Mouse (Mus musculus) midbrain, embryonic 15.5 days (tissue): ENCODE results near the gene Eppin. TPM values are rescaled to one million over a fixed set of nuclear protein-coding genes. Genes with fewer than 3 reads are reported as not detected.
"Not testable (repeated sequence)": the region's sequence is repeated elsewhere in the genome, so short reads cannot be mapped to it uniquely, and the experiment has no call there.

Source experiments
- ATAC-seq: fragments of 200-750 bp; cut with Nextera tagmentation; replicated peaks from 2 replicates; pipeline ENCODE4 v1.8.0; 2017; ENCODE audit warnings: moderate TSS enrichment
- H3K27ac ChIP-seq: fragments of 300-500 bp; sonication (generic); 2 replicates; pipeline ENCODE4 v1.5.1; 2015; ENCODE audit warnings: mild to moderate bottlenecking, inconsistent platforms
- H3K27me3 ChIP-seq: fragments of 300-500 bp; sonication (generic); replicated peaks from 2 replicates; pipeline ENCODE4 v1.6.1; 2015; ENCODE audit warnings: inconsistent platforms
- H3K36me3 ChIP-seq: fragments of 300-500 bp; sonication (generic); replicated peaks from 2 replicates; pipeline ENCODE4 v1.6.1; 2015; ENCODE audit warnings: inconsistent platforms
- H3K4me1 ChIP-seq: fragments of 300-500 bp; sonication (generic); 2 replicates; pipeline ENCODE4 v1.6.1; 2015; ENCODE audit warnings: inconsistent platforms
- H3K4me2 ChIP-seq: fragments of 300-500 bp; sonication (generic); 2 replicates; pipeline ENCODE4 v1.6.1; 2015; ENCODE audit warnings: inconsistent platforms, mild to moderate bottlenecking, moderate library complexity
- H3K4me3 ChIP-seq: fragments of 300-500 bp; sonication (generic); 2 replicates; pipeline ENCODE4 v1.5.1; 2015; ENCODE audit warnings: mild to moderate bottlenecking, inconsistent platforms
- H3K9ac ChIP-seq: fragments of 300-500 bp; sonication (generic); 2 replicates; pipeline ENCODE4 v1.6.1; 2015; ENCODE audit warnings: mild to moderate bottlenecking, inconsistent platforms
- H3K9me3 ChIP-seq: fragments of 300-500 bp; sonication (generic); 2 replicates; pipeline ENCODE4 v1.6.1; 2016; ENCODE audit warnings: inconsistent platforms
- WGBS: fragments of 180-500 bp; shearing (Covaris S2); methylation state at CpG from one replicate; pipeline ENCODE4 v1.1.7; 2015; ENCODE audit warnings: mixed read lengths; 5-methylcytosine and 5-hydroxymethylcytosine counted together
- polyA plus RNA-seq: library from polyadenylated mRNA; unstranded; fragments of >200 nt; fragmentation: Nextera tagmentation; extraction: Ambion mirVana; gene quantifications from 2 replicates; pipeline ENCODE4 v1.2.1, GENCODE M21; 2015

Gene Eppin
- polyA plus RNA-seq, result not detected in 2 replicates

DNA sequence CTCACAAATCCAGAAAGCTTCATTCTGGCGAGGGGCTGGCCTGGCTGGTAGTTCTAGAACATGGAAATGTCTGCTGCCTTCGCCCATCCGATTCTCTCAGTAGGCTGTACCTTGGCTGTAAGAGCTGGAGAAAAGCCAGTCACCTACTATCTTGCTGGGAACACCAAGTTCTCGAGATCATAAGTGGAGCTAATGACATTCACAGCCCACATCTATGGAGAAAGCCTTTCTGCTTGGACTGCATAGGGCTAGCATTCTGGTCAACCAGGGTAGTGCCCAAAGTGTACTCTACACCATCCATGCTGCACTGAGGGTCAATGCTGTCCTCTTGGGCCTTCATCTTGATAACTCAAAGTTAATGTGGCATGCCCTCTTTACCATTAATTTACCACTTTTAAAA is at the start of gene Eppin:
TSS of gene Eppin (minus strand) at position 101 of the 400 bp plus-strand sequence.
- no peak within 1 kb of the TSS for H3K27ac ChIP-seq
- no peak for ATAC-seq
- 78% methylated on average over 4 of the region's 4 CpGs for WGBS

DNA sequence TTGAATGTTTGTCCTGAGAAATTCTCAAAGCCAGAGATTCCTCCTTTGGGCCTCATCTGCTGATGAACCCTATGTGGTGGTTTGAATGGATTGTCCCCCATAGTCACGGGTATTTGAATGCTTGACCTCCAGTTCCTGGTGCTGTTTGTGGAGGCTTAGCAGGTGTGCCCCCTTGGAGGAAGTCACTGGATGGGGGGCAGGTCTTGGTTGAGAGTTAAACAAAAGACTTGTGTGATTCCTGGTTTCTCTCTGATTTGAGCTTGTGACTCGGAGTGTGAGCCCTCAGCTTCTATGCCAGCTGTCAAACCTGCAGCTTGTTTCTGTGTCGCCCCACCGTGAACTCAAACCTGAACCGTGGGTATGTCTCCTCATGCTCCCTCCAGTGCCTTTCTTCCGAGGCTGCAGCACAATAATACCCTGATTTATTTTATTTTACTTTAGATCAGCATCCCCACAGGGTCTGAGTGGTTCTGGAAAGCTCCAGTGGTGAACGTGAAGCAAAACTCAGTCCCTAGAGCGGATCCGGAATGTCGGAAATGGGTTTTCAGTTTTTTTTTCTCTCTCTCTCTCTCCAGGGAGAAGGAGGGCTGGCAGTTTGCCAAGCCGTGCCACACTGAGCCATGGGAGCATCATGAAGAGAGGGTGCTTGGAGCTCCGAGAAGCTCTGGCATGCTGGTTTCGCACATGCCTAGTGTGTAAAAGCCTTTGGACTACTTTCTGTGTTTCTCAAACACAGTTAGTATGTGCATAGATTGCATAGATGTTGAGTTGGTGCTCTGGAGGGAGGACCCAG is 48.7 kb upstream of the Eppin start:
- 70% methylated on average over 13 of the region's 13 CpGs for WGBS
- H3K4me2 ChIP-seq, result no peak overlapping the region
- H3K27ac ChIP-seq, result no peak overlapping the region
- no peaks in the 10 kb centered on the region for H3K9me3 ChIP-seq
- H3K27me3 ChIP-seq, result no peaks in the 10 kb centered on the region
- ATAC-seq, result no peak
- no peak overlapping the region for H3K9ac ChIP-seq
- no peaks in the 10 kb centered on the region for H3K4me1 ChIP-seq
- H3K4me3 ChIP-seq, result no peak overlapping the region
- H3K36me3 ChIP-seq, result no peaks in the 10 kb centered on the region

More for the DNA sequence above, at the start of gene Eppin:
- no peak within 1 kb of the TSS for H3K4me2 ChIP-seq
- H3K4me3 ChIP-seq, result no peak within 1 kb of the TSS
- H3K9ac ChIP-seq, result no peak within 1 kb of the TSS
- no peaks in the 10 kb centered on the region for H3K27me3 ChIP-seq
- H3K36me3 ChIP-seq, result no peaks in the 10 kb centered on the region
- H3K4me1 ChIP-seq, result no peaks in the 10 kb centered on the region
- no peaks in the 10 kb centered on the region for H3K9me3 ChIP-seq

DNA sequence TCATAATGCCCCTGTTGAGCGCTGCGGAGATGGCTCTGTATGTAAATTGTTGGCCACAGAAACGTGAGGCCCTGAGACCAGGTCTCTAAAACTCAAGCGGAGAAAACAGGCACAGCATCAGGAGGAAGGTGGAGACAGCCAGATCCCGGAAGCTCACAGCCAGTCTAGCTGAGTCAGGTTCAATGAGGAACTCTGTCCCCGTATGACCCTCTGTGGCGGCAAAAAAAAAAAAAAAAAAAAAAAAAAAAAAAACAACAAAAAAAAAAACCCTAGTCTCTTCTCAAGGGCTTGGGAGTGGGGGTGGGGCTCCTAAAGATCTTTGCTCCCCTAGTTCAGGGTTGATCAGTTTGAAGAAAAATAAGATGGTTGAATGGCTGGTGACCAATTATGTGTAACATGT is 47.7 kb upstream of the Eppin start:
- no peak overlapping the region for H3K27ac ChIP-seq
- no peaks in the 10 kb centered on the region for H3K9me3 ChIP-seq
- no peaks in the 10 kb centered on the region for H3K36me3 ChIP-seq
- no peaks in the 10 kb centered on the region for H3K27me3 ChIP-seq
- H3K4me1 ChIP-seq, result no peaks in the 10 kb centered on the region
- H3K9ac ChIP-seq, result no peak overlapping the region
- WGBS, result 66% methylated on average over 7 of the region's 7 CpGs
- no peak overlapping the region for H3K4me3 ChIP-seq
- no peak for ATAC-seq
- no peak overlapping the region for H3K4me2 ChIP-seq

DNA sequence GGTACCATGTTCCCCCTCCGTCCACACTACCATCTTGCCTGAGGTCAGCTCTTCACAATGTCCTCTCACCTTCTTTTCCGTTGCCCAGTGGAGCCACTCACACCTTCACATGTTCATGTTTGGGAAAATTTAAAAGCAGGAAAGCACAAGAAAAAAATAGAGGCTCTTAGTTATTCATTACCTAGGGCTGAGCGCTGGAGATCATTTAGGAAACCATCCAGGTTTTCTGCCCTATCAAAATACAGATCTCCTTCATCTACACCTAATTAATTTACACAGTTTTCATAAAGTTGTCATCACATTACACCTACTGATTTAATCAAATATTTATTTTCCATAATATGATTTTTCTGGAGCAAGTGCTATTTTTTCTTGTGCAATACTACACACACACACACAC is 45.3 kb upstream of the Eppin start, which contains the start of gene Wfdc16:
TSS of gene Wfdc16 (minus strand) at position 101 of the 400 bp plus-strand sequence.
- Histone ChIP-seq H3K27me3 (no peaks in the 10 kb centered on the region), H3K27ac (no peak within 1 kb of the TSS), H3K9ac (no peak within 1 kb of the TSS), H3K9me3 (no peaks in the 10 kb centered on the region), H3K4me3 (no peak within 1 kb of the TSS), H3K36me3 (no peaks in the 10 kb centered on the region), H3K4me2 (no peak within 1 kb of the TSS), H3K4me1 (no peaks in the 10 kb centered on the region)
- no peak for ATAC-seq
- WGBS, result 85% methylated on average over 3 of the region's 3 CpGs

DNA sequence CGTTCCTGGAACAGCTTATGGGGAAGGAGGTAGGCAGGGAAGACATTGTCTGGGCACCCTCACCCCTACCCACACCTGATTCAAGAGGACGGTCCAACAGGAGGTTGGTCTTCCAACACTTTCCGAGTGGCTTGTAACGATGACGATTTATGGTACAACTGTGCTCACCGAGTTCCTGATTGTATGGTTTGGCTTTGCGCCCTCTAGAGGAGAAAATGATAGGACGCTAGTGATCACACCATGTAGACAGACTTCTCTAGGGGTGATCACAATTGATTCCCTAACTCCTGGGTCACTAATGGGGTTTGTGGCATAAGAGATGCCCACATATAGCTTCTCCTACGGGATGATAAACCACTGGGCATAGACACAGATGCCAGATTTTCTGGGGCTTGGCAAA is 41.9 kb upstream of the Eppin start:
- Histone ChIP-seq H3K4me2 (no peak overlapping the region), H3K27ac (no peak overlapping the region), H3K9ac (no peak overlapping the region), H3K4me1 (no peaks in the 10 kb centered on the region), H3K27me3 (no peaks in the 10 kb centered on the region), H3K4me3 (no peak overlapping the region), H3K9me3 (no peaks in the 10 kb centered on the region), H3K36me3 (no peaks in the 10 kb centered on the region)
- 78% methylated on average over 9 of the region's 9 CpGs for WGBS
- ATAC-seq, result no peak

DNA sequence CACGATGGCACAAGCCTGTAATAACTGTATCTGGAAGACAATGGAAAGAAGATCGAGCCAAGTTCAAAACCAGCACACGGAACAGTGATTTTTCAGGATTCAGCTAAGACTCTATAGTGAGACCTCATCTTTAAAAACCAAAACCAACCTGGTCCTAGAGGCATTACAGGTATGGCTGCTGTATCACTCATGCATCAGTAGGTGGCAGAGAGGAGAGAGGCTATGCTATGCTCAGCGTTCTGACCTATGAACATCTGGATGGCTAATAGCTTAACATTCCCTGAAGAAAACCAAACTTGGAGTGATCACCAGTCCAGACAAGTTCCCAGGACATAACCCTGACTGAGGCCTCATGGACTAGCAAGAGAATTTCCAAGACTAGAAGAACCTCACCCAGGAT is 28.4 kb upstream of the Eppin start:
- 85% methylated on average over 4 of the region's 4 CpGs for WGBS
- Histone ChIP-seq H3K4me2 (no peak overlapping the region), H3K9ac (no peak overlapping the region), H3K27me3 (no peaks in the 10 kb centered on the region), H3K4me3 (no peak overlapping the region), H3K9me3 (no peaks in the 10 kb centered on the region), H3K4me1 (no peaks in the 10 kb centered on the region), H3K36me3 (no peaks in the 10 kb centered on the region), H3K27ac (no peak overlapping the region)
- ATAC-seq, result no peak

DNA sequence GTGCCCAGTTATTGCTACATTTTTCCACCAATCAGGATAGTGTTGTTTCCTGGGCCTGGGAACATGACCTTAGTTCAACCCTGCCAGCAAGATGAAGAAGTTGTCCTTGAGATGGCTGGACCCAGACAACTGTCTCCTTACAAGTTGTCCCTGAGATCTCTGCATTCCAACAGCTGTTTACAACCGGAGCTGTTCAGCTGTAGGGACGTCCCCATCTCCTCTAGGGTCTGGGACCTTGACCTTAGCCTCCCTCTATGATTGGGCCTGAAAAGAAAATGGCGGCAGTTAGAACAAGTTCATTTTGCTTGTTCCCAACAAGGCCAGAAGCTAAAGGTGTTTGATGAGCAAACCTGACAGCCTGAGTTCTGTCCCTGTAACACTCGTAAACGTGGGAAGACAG is 25.7 kb upstream of the Eppin start:
- H3K27ac ChIP-seq, result no peak overlapping the region
- H3K9me3 ChIP-seq, result no peaks in the 10 kb centered on the region
- H3K4me3 ChIP-seq, result no peak overlapping the region
- WGBS, result 83% methylated on average over 5 of the region's 5 CpGs
- no peaks in the 10 kb centered on the region for H3K27me3 ChIP-seq
- H3K4me1 ChIP-seq, result no peaks in the 10 kb centered on the region
- no peaks in the 10 kb centered on the region for H3K36me3 ChIP-seq
- ATAC-seq, result no peak
- H3K9ac ChIP-seq, result no peak overlapping the region
- H3K4me2 ChIP-seq, result no peak overlapping the region

DNA sequence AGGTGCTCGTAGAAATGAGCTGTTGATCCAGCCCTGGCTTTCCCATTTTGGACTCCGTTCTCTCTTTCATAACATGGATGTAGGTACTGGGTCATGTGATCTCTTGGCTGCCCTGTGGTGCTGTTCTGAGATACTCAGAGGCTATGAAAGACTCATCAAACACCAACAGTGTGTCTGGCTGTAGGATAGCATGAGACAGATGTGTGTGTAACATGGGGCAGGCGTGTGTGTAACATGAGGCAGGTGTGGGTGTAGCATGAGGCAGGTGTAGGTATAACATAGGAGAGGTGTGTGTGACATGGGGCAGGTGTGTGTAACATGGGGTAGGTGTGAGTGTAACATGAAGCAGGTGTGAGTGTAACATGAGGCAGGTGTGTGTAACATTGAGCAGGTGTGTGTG is 22.0 kb upstream of the Eppin start:
- no peak for ATAC-seq
- Histone ChIP-seq H3K4me3 (no peak overlapping the region), H3K36me3 (no peaks in the 10 kb centered on the region), H3K27ac (no peak overlapping the region), H3K9me3 (no peaks in the 10 kb centered on the region), H3K9ac (no peak overlapping the region), H3K4me2 (no peak overlapping the region), H3K4me1 (no peaks in the 10 kb centered on the region), H3K27me3 (no peaks in the 10 kb centered on the region)
- WGBS, result 90% methylated on average over 3 of the region's 3 CpGs

DNA sequence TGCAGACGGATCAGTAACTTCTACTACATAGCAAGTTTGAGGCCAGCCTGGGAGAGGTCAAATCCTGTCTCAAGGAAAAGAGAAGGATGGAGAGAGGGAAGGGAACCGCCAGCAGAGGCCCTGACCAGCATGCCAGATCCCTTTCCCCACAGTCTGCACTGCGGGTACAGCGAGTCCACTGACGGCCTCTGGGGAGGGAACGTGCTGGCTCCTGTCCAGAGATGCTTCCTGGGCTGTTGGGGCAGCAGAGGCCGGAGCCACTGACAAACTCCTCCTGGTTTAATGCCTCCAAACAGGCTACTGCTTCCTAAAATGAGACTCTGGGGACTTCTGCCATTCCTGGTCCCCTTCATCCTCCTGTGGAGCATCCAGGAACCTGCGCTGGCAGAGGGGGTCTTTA is 20.1 kb upstream of the Eppin start, which contains the start of the genes Wfdc6b and Wfdc8:
TSS of gene Wfdc6b (plus strand) at position 52 of the 400 bp plus-strand sequence.
TSS of gene Wfdc8 (minus strand) at position 156 of the 400 bp plus-strand sequence.
- ATAC-seq, H3K27ac ChIP-seq, H3K4me3 ChIP-seq, H3K27me3 ChIP-seq, H3K9ac ChIP-seq, H3K4me1 ChIP-seq, H3K9me3 ChIP-seq, H3K36me3 ChIP-seq, H3K4me2 ChIP-seq: not testable (repeated sequence)
- 55% methylated on average over 8 of the region's 8 CpGs for WGBS

DNA sequence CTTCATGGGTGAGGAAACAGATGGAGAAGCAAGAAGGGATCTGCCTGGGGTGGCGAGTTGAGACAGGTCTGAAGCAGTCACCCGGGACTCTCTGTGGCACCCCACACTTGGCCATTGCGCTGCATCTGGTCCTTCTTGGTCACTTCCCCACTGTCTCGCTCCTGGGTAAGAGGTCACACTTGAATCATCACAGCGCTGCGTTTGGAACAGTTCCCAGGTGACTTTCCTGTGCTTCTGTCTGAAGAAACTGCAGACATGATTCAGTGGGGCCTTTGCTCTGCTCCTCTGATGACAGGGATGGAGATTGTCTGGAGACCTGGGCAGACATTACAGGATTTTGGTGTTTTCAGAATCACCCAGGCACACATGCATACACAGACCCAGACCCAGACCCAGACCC is 15.4 kb upstream of the Eppin start:
- ATAC-seq, result no peak
- Histone ChIP-seq H3K27ac (no peak overlapping the region), H3K27me3 (no peaks in the 10 kb centered on the region), H3K4me2 (no peak overlapping the region), H3K9me3 (no peaks in the 10 kb centered on the region), H3K4me3 (no peak overlapping the region), H3K9ac (no peak overlapping the region), H3K4me1 (no peaks in the 10 kb centered on the region), H3K36me3 (no peaks in the 10 kb centered on the region)
- 82% methylated on average over 6 of the region's 6 CpGs for WGBS

DNA sequence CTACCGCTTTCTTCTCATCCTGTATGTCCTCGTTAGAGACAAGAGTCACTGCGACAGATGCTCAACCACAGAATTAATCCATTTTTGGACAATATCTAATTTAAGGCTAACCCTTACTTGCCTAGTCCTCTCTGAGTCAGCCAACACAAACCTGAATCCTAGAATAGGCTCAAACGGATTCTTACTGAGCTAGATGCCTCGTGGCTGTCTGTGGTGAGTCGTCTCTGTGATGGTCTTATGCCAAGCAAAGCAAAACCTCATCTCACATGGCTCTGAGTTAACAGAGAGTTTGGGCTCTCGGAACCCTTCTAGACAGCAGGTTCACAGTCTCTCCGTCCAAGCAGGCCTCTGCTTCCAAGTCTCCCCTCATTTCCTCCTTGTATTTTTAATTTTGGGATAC is 11.0 kb upstream of the Eppin start:
- no peaks in the 10 kb centered on the region for H3K36me3 ChIP-seq

DNA sequence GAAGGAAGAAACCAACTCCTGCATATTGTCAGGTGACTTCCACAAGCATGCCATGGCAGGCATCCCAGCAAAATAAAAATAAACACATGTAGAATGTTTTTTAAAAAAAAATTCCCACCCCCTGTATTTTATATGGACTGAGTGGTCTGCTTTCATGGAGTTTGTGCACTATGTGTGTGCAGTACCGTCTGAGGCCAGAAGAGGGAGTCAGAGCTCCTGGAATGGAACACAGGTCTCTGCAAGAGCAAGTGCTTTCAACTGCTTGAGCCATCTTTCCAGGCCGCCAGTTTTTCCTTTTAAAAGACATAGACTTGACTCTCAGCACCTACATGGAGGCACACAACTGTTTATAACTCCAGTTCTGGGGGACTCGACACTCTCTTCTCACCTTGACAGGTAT is 10.1 kb upstream of the Eppin start:
- Histone ChIP-seq H3K9me3 (no peaks in the 10 kb centered on the region), H3K4me1 (no peaks in the 10 kb centered on the region), H3K36me3 (no peaks in the 10 kb centered on the region), H3K27me3 (no peaks in the 10 kb centered on the region), H3K27ac (no peak overlapping the region), H3K4me2 (no peak overlapping the region), H3K9ac (no peak overlapping the region), H3K4me3 (no peak overlapping the region)
- no peak for ATAC-seq
- 94% methylated on average over 3 of the region's 3 CpGs for WGBS

More for the DNA sequence above, 11.0 kb upstream of the Eppin start:
- Histone ChIP-seq H3K4me2 (no peak overlapping the region), H3K9me3 (no peaks in the 10 kb centered on the region), H3K27ac (no peak overlapping the region), H3K9ac (no peak overlapping the region), H3K4me3 (no peak overlapping the region), H3K4me1 (no peaks in the 10 kb centered on the region), H3K27me3 (no peaks in the 10 kb centered on the region)
- no peak for ATAC-seq
- 90% methylated on average over 8 of the region's 8 CpGs for WGBS

DNA sequence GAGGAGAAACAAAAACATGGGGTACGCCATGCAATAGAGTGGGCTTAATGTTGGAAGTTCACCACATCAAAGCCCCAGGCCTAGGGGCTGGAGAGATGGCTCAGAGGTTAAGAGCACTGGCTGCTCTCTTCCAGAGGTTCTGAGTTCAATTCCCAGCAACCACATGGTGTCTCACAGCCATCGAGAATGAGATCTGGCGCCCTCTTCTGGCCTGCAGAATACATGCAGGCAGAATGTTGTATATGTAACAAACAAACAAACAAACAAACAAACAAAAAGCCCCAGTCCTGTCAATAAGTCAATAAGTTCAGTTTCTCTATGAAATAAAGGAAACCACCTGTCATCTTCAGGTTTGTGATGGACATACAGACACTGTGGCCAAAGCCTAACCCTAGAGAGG is 6.8 kb upstream of the Eppin start:
- 63% methylated on average over 3 of the region's 3 CpGs for whole genome bisulfite sequencing

More for the DNA sequence above, 6.8 kb upstream of the Eppin start:
- H3K9me3 ChIP-seq, result no peaks in the 10 kb centered on the region
- H3K9ac ChIP-seq, result no peak overlapping the region
- no peak for ATAC-seq
- no peaks in the 10 kb centered on the region for H3K36me3 ChIP-seq
- H3K4me2 ChIP-seq, result no peak overlapping the region
- H3K27ac ChIP-seq, result no peak overlapping the region
- H3K4me1 ChIP-seq, result no peaks in the 10 kb centered on the region
- no peak overlapping the region for H3K4me3 ChIP-seq
- H3K27me3 ChIP-seq, result no peaks in the 10 kb centered on the region
